Mouse (Mus musculus) frontal cortex, adult 2 months (tissue): ENCODE measurements around the gene Enpp3. TPM values are rescaled to one million over a fixed set of nuclear protein-coding genes. Genes with fewer than 3 reads are reported as not detected.

Experiments used
- polyA plus RNA-seq: library from polyadenylated mRNA; depleted of rRNA; stranded (reverse); fragments of >200 nt; gene quantifications from 2 replicates; pipeline ENCODE4 v1.2.3, GENCODE M21; 2012; rRNA removed

The Enpp3 gene
- polyA plus RNA-seq, 1 experiment, result 0.94 TPM

Other genes with a start within 250 kb of the Enpp3 start
- gene Ccn2, start 247.4 kb downstream of the Enpp3 start, polyA plus RNA-seq, result 38.3 and 38.7 TPM in 2 replicates
- gene Enpp1, start 130.7 kb downstream of the Enpp3 start, polyA plus RNA-seq, result 2.1 and 2.6 TPM in 2 replicates
- 33.5 and 38.7 TPM in 2 replicates for gene Med23, start 27.2 kb upstream of the Enpp3 start, polyA plus RNA-seq
- 0.24 TPM in 1 of 2 replicates, not detected in the other for gene Arg1, start 84.7 kb upstream of the Enpp3 start, polyA plus RNA-seq